Mouse (Mus musculus): ENCODE measurements at regions not wholly inside any gene's neighbourhood (a gene's known extent, or its start where the extent isn't known, plus 50 kb on each side); places are given as distances from the start of the nearest gene placed in this dataset.

DNA sequence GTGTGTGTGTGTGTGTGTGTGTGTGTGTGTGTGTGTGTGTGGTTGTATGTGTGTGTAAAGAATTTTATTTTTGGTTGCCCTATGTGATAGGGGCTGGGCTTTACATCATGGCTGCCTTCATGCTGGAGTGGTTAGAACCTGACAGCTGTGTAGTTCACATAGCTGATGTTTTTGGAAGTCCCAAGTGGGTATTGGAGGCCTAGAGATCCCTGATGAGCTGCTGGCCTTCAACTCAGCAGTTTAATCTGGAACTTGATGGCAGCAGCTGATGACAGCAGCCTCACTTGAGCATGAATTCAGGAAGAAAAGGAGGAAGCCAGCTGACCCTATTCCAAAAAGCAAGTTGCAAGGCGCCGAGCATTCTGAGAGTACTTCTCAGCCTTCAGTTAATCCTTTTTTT, 846.6 kb downstream of the Adgrl2 start:
- no peak for TF ChIP-seq POLR2A (IDR thresholded peaks at IDR 0.05; ENCODE audit: low read depth, low read length)
- no peaks in the 10 kb centered on the region for H3K27me3 ChIP-seq (ENCODE audit: control insufficient read depth, insufficient read depth, low read length)
- H3K4me1 ChIP-seq (ENCODE audit: control insufficient read depth, insufficient read depth, insufficient read length, low read length) = no peaks in the 10 kb centered on the region; the same call in 1 of the 2 replicates
- 78% methylated on average over 2 of the region's 2 CpGs for WGBS
- H3K4me3 ChIP-seq (ENCODE audit: low read depth, low read length) = no peak overlapping the region
- H3K36me3 ChIP-seq (ENCODE audit: control insufficient read depth, insufficient read depth, low read length) = no peaks in the 10 kb centered on the region
- H3K27ac ChIP-seq (ENCODE audit: insufficient read depth, low read depth, low read length) = no peak overlapping the region

DNA sequence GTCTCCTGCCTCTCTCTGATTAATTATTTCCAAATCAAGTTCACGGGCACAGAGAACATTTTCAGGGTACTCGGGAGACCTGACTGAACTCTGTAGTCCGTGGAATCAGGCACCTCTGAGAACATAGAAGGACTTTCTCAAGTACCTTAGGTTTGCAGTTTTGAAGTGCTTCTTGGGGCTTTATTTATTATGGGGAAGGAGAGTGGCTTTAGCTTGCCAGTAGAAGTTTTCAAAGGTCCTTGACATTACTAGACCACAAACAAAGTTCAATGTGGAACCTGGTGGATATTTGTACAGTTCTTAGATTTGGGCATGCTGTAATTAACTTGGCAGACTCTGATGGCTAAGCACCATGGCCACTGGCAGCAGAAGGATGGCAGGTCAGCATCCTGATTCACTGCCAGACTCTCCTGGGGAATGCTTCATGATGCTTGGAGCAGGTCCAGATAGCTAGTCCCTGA, 853.5 kb downstream of the Adgrl2 start:
- Histone ChIP-seq H3K27me3 (ENCODE audit: control insufficient read depth, insufficient read depth, low read length) (no peaks in the 10 kb centered on the region), H3K4me3 (ENCODE audit: low read depth, low read length) (no peak overlapping the region), H3K27ac (ENCODE audit: insufficient read depth, low read depth, low read length) (no peak overlapping the region), H3K36me3 (ENCODE audit: control insufficient read depth, insufficient read depth, low read length) (no peaks in the 10 kb centered on the region), H3K4me1 (ENCODE audit: control insufficient read depth, insufficient read depth, insufficient read length, low read length) (peaks cover 3% of the 10 kb centered on the region; the same call in 1 of the 2 replicates)
- 77% methylated on average over 3 of the region's 3 CpGs for WGBS
- TF ChIP-seq POLR2A (IDR thresholded peaks at IDR 0.05; ENCODE audit: low read depth, low read length) = no peak
- no peak for TF ChIP-seq CTCF (IDR thresholded peaks at IDR 0.05; ENCODE audit: extremely low read depth, insufficient read length, insufficient replicate concordance, low read depth, low read length)

DNA sequence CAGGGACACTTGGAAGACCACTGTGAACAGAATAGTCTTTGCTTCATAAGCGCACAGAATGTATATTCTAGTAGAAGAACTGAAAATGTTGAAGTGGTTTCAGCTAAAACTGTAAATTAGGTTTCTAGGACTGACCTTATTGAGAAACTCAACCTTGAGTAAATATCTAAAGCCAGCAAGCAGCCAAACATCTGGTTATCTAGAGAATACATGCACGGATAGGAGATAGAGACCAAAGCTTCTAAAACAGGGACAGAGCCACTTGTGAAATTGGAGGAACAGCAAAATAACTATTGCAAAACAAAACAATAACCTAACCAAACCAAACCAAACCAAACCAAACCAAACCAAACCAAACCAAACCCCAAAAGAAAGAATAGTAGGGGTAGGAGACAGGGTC, 855.7 kb downstream of the Adgrl2 start:
- Histone ChIP-seq H3K4me3 (ENCODE audit: low read depth, low read length) (no peak overlapping the region), H3K27me3 (ENCODE audit: control insufficient read depth, insufficient read depth, low read length) (no peaks in the 10 kb centered on the region), H3K4me1 (ENCODE audit: control insufficient read depth, insufficient read depth, insufficient read length, low read length) (peaks cover 3% of the 10 kb centered on the region; the same call in 1 of the 2 replicates), H3K27ac (ENCODE audit: insufficient read depth, low read depth, low read length) (no peak overlapping the region), H3K36me3 (ENCODE audit: control insufficient read depth, insufficient read depth, low read length) (no peaks in the 10 kb centered on the region)
- TF ChIP-seq POLR2A (IDR thresholded peaks at IDR 0.05; ENCODE audit: low read depth, low read length) (no peak), CTCF (IDR thresholded peaks at IDR 0.05; ENCODE audit: extremely low read depth, insufficient read length, insufficient replicate concordance, low read depth, low read length) (no peak)
- 73% methylated on average over 2 of the region's 2 CpGs for WGBS

DNA sequence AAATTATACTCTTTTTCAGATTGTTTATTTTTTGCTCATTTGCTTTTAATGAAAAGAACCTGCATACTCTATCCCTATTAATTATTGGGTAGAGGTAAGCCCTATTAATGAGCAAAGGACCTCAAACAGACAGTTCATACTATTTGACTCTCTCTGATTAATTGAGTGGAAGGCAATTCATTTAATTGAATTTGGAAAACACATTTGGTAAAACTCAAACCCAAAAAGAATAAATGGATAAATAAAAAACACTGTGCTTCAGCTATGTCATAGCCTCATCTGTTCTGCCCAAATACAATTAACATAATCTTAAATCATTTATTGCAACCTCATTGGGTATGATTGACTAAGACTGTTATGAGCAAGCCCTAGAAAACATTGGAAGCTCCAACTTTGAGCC, 874.8 kb downstream of the Adgrl2 start:
- H3K4me3 ChIP-seq (ENCODE audit: low read depth, low read length) = no peak overlapping the region
- TF ChIP-seq CTCF (IDR thresholded peaks at IDR 0.05; ENCODE audit: extremely low read depth, insufficient read length, insufficient replicate concordance, low read depth, low read length) = no peak
- TF ChIP-seq POLR2A (IDR thresholded peaks at IDR 0.05; ENCODE audit: low read depth, low read length) = no peak
- no peaks in the 10 kb centered on the region for H3K36me3 ChIP-seq (ENCODE audit: control insufficient read depth, insufficient read depth, low read length)
- H3K4me1 ChIP-seq (ENCODE audit: control insufficient read depth, insufficient read depth, insufficient read length, low read length) = no peaks in the 10 kb centered on the region
- H3K27me3 ChIP-seq (ENCODE audit: control insufficient read depth, insufficient read depth, low read length) = no peaks in the 10 kb centered on the region
- no peak overlapping the region for H3K27ac ChIP-seq (ENCODE audit: insufficient read depth, low read depth, low read length)

DNA sequence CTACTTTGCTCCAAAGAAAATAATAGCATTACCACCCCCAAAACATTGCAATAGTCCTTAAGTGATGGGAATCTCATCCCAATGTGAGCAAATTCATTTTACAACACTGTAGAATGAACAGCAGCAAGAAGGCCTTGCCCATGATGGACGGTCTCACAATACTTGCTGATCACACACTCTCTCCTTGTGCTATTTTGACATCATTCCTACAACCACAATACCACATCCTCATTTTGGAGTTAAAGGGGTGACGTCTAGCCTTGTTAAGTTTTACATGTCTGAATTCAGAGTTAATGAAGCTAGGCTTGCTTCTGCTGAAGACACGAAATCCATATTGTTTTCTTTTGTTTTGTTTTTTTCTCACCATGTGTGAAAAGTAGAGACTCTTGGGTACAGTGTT, 878.2 kb downstream of the Adgrl2 start:
- Histone ChIP-seq H3K36me3 (ENCODE audit: control insufficient read depth, insufficient read depth, low read length) (no peaks in the 10 kb centered on the region), H3K4me1 (ENCODE audit: control insufficient read depth, insufficient read depth, insufficient read length, low read length) (no peaks in the 10 kb centered on the region), H3K27ac (ENCODE audit: insufficient read depth, low read depth, low read length) (no peak overlapping the region), H3K4me3 (ENCODE audit: low read depth, low read length) (no peak overlapping the region), H3K27me3 (ENCODE audit: control insufficient read depth, insufficient read depth, low read length) (no peaks in the 10 kb centered on the region)
- TF ChIP-seq CTCF (IDR thresholded peaks at IDR 0.05; ENCODE audit: extremely low read depth, insufficient read length, insufficient replicate concordance, low read depth, low read length) (no peak), POLR2A (IDR thresholded peaks at IDR 0.05; ENCODE audit: low read depth, low read length) (no peak)
- WGBS = 77% methylated on average over 3 of the region's 3 CpGs

DNA sequence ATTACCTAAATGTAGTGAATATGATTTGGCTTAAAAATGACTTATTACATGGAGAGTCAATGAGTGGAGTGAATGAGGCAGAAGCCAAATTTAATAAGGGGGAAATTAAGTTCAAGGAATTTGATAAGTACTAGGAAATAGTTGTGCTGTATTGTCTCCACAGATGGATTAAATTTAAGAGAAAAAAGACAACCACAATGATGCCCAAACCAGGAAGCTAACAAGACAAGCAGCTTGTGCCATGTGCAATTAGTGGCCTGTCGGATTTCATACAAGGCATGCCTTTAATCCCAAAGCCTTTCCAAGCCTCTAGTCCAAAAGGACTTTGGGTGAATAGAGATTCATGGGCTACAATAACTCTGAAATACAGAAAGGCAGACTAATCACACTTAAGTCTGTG, 883.3 kb downstream of the Adgrl2 start:
- no peaks in the 10 kb centered on the region for H3K4me1 ChIP-seq (ENCODE audit: control insufficient read depth, insufficient read depth, insufficient read length, low read length)
- no peak for TF ChIP-seq POLR2A (IDR thresholded peaks at IDR 0.05; ENCODE audit: low read depth, low read length)
- no peak for TF ChIP-seq CTCF (IDR thresholded peaks at IDR 0.05; ENCODE audit: extremely low read depth, insufficient read length, insufficient replicate concordance, low read depth, low read length)
- no peak overlapping the region for H3K4me3 ChIP-seq (ENCODE audit: low read depth, low read length)
- H3K27ac ChIP-seq (ENCODE audit: insufficient read depth, low read depth, low read length) = no peak overlapping the region
- no peaks in the 10 kb centered on the region for H3K27me3 ChIP-seq (ENCODE audit: control insufficient read depth, insufficient read depth, low read length)
- WGBS = 90% methylated on average over 1 of the region's 1 CpGs
- no peaks in the 10 kb centered on the region for H3K36me3 ChIP-seq (ENCODE audit: control insufficient read depth, insufficient read depth, low read length)

DNA sequence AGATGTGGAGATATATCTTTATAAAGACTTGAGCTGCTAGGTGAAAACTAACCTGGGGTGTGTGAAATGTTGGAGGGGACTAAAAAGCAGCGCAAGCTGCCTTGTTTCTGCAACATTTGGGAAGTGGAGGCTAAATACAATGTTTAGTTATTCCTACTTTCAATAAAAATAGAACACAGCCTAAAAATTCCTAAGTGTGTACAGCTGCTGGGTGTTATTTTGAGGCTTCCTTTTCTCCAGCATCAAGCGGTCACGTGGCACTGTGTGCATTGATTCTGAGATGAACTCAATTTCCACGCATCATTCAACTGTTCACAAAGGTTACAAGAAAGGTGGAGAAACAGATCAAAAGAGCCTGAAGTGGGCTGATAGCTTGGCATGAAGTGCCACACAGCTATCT, 896.4 kb downstream of the Adgrl2 start:
- H3K27ac ChIP-seq (ENCODE audit: insufficient read depth, low read depth, low read length) = no peak overlapping the region
- no peaks in the 10 kb centered on the region for H3K36me3 ChIP-seq (ENCODE audit: control insufficient read depth, insufficient read depth, low read length)
- 85% methylated on average over 4 of the region's 4 CpGs for WGBS
- H3K27me3 ChIP-seq (ENCODE audit: control insufficient read depth, insufficient read depth, low read length) = no peaks in the 10 kb centered on the region
- TF ChIP-seq POLR2A (IDR thresholded peaks at IDR 0.05; ENCODE audit: low read depth, low read length) = no peak
- TF ChIP-seq CTCF (IDR thresholded peaks at IDR 0.05; ENCODE audit: extremely low read depth, insufficient read length, insufficient replicate concordance, low read depth, low read length) = no peak
- no peaks in the 10 kb centered on the region for H3K4me1 ChIP-seq (ENCODE audit: control insufficient read depth, insufficient read depth, insufficient read length, low read length)
- no peak overlapping the region for H3K4me3 ChIP-seq (ENCODE audit: low read depth, low read length)

DNA sequence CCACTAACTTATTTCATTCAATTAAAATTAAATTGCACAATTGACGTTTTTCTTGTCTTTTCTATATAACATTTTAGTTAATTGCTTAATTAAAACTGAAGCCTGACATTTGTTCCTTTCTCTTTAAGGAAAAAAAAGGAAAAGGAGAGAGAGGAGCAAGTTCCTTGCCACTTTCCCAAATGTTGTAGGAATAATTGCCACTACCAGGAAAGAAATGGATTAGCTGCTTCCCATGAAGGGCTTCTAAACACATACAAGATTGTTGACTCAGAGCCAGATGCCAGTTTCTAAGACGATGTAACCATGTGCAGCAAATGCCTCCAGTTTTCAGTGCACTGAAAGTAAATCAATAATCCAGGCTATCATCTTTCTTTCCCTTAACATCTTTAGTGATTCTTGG, 914.5 kb downstream of the Adgrl2 start:
- H3K4me1 ChIP-seq (ENCODE audit: control insufficient read depth, insufficient read depth, insufficient read length, low read length) = no peaks in the 10 kb centered on the region

More for the DNA sequence above, 914.5 kb downstream of the Adgrl2 start:
- Histone ChIP-seq H3K36me3 (ENCODE audit: control insufficient read depth, insufficient read depth, low read length) (no peaks in the 10 kb centered on the region), H3K27me3 (ENCODE audit: control insufficient read depth, insufficient read depth, low read length) (no peaks in the 10 kb centered on the region), H3K27ac (ENCODE audit: insufficient read depth, low read depth, low read length) (no peak overlapping the region), H3K4me3 (ENCODE audit: low read depth, low read length) (no peak overlapping the region)
- WGBS = 48% methylated on average over 2 of the region's 2 CpGs
- TF ChIP-seq POLR2A (IDR thresholded peaks at IDR 0.05; ENCODE audit: low read depth, low read length) = no peak
- no peak for TF ChIP-seq CTCF (IDR thresholded peaks at IDR 0.05; ENCODE audit: extremely low read depth, insufficient read length, insufficient replicate concordance, low read depth, low read length)
